Mouse (Mus musculus) fibroblast of lung, adult 2 months (primary cell): Measurements from ENCODE around the gene Dpm2.

Experiments
- DNase-seq: peaks from one replicate; pipeline ENCODE4 v3.0.0-alpha.2; 2011; ENCODE audit warnings: low read depth

The Dpm2 gene

DNA sequence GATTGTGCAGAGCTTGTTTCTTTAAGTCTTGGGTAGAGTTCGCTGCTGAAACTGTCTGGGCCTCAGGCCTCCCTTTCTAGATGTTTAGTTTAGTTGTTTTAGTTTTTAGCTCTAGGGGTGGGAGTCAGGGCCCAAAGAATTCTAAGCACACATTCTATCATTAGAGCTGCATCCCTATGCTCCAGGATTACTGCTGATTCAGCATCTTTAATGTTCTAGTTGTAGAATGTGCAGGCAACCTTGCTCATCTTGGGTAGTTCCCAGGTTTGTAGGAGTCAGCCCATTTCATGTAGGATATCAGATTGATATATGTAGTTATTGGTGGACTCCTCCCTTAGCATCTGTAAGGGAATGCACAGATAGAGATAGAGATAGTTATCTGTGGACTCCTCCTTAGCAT is 46.5 kb downstream of the Dpm2 start:
- DNase-seq = no peak

DNA sequence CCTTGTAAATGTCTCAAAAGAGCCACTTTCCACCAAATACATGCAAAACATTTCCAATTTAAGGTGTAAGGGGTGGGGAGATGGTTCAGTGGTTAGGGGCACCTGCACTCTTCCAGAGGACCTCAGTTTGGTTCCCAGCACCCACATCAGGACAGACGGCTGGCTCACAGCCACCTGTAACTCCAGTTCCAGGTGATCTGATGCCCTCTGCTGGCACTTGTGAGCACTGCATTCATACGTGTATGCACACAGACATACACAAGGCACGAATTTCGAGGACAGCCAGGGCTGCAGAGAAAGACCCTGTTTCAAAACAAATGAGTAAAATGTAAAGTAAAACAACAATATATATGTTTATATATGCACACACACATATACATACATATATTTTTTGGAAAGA is 46.9 kb downstream of the Dpm2 start:
- DNase-seq = no peak

DNA sequence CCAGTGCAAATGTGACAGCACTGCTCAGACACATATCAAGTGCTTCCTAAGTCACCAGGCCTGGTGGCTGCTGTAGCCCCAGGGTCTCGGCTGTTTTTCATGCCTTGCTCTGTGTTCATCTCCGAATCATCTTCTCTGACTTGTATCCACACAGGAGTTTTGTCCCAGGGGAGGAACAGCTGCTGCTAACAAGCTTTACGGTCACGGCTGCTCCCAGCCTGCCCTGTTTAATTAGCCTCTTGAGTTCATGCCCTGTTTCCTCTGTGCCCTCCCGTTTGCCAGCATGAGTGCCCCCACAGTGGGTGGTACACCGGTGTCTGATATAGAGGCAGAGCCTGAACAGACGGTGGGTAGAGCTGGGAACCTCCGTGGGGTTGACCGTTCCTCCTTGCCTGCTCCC is 47.4 kb downstream of the Dpm2 start:
- no peak for DNase-seq

DNA sequence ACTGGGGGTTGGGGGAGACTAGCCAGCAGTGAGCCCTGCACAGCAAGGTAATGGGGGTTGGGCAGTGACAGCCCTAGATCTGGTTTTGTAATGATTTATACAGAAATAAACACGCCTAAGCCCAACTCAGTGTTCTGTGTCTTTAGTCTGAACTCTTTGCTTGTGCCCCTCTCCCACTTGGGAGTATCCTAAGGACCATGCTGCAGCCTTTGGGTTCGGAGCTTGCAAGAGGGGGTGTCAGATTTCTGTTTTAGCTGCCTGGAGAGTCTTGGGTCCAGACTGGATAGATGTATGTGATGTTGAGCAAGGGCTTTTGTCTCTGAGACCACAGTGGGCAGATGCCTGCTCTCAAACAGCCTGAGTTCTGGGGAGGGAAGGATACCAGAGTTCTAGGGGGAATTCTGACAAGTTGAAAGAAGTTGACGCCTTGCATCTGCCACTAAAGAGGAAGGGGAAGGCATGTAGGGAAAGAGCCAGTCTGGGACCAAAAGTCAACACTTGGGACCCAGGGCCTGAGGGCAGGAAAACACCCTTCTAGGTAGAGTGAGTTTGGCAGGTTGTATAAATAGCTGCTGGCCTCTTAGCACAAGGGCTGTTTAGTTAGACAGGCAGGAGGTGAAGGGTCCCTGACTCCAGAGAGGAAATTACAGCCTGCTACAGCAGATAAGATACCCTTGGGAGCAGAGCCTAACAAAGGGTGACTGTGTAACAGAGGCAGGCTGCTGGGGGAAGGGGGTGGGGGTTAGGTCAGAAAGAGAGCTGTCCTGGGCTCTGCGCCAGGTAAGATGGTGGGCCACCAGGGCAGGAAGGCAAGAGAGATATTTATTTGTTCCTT is 50.2 kb downstream of the Dpm2 start:
- no peak for DNase-seq

DNA sequence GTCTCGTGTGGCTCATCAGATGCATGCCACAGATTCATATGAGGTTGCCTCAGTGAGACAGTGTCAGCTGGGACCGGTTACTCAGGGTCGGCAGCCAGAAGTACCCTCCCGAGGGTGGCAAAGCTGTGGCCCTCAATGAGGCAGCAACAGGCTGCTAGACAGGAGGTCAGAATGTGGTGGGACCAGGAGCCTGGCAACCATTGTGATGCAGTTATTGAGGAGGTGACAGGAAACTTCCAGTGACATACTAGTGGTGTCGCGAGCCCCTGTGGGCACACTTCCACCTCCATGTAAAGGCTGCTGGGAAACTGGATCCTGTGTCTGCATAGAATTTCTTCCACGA is 50.8 kb downstream of the Dpm2 start, which contains the start of gene Ak1:
TSS of gene Ak1 (plus strand) at position 242 of the 343 bp plus-strand sequence.
- no peak for DNase-seq
